Mouse (Mus musculus) kidney, adult 2 months (tissue): ENCODE results near the gene Nom1. TPM values are rescaled to one million over a fixed set of nuclear protein-coding genes. Genes with fewer than 3 reads are reported as not detected.

ENCODE experiments used
- DNase-seq: peaks from one replicate; pipeline ENCODE4 v3.0.0; 2021
- H3K27ac ChIP-seq: fragments of 200-500 bp; 2 replicates; pipeline ENCODE4 v1.5.1; 2012; ENCODE audit warnings: low read depth, low read length, control low read depth, inconsistent platforms; ENCODE audit not compliant: insufficient read depth
- H3K27me3 ChIP-seq: fragments of 200-500 bp; replicated peaks from 2 replicates; pipeline ENCODE4 v1.6.1; 2012; ENCODE audit warnings: mild to moderate bottlenecking, moderate library complexity, low read length, inconsistent platforms; ENCODE audit not compliant: control insufficient read depth, insufficient read depth
- H3K36me3 ChIP-seq: fragments of 200-500 bp; 2 replicates; pipeline ENCODE4 v1.6.1; 2012; ENCODE audit warnings: mild to moderate bottlenecking, moderate library complexity, low read length, inconsistent platforms; ENCODE audit not compliant: control insufficient read depth, insufficient read depth
- H3K4me1 ChIP-seq: fragments of 200-500 bp; 2 replicates; pipeline ENCODE4 v1.6.1; 2011; ENCODE audit warnings: low read length; ENCODE audit not compliant: control insufficient read depth, insufficient read depth
- H3K4me3 ChIP-seq: fragments of 200-500 bp; 2 replicates; pipeline ENCODE4 v1.5.1; 2011; ENCODE audit warnings: mild to moderate bottlenecking, low read depth, low read length, control low read depth; ENCODE audit not compliant: insufficient read depth
- CTCF ChIP-seq: fragments of 200-500 bp; conservative IDR thresholded peaks from 2 replicates; pipeline ENCODE4 v1.5.1; 2011; ENCODE audit warnings: low read depth, mild to moderate bottlenecking, control low read depth, low read length, moderate library complexity, mixed read lengths; ENCODE audit not compliant: insufficient read depth, insufficient read length
- POLR2A ChIP-seq: fragments of 200-500 bp; IDR thresholded peaks from one replicate; pipeline ENCODE4 v1.6.1; 2011; ENCODE audit warnings: low read depth, low read length, control low read depth
- WGBS: fragments of 180-500 bp; shearing (Covaris S2); methylation state at CpG from one replicate; pipeline ENCODE4 v1.1.7; 2018; 5-methylcytosine and 5-hydroxymethylcytosine counted together
- polyA plus RNA-seq: library from polyadenylated mRNA; depleted of rRNA; stranded (reverse); fragments of >200 nt; gene quantifications from 2 replicates; pipeline ENCODE4 v1.2.3, GENCODE M21; 2012

The Nom1 gene
- polyA plus RNA-seq, 1 experiment, result 6.8 TPM

DNA sequence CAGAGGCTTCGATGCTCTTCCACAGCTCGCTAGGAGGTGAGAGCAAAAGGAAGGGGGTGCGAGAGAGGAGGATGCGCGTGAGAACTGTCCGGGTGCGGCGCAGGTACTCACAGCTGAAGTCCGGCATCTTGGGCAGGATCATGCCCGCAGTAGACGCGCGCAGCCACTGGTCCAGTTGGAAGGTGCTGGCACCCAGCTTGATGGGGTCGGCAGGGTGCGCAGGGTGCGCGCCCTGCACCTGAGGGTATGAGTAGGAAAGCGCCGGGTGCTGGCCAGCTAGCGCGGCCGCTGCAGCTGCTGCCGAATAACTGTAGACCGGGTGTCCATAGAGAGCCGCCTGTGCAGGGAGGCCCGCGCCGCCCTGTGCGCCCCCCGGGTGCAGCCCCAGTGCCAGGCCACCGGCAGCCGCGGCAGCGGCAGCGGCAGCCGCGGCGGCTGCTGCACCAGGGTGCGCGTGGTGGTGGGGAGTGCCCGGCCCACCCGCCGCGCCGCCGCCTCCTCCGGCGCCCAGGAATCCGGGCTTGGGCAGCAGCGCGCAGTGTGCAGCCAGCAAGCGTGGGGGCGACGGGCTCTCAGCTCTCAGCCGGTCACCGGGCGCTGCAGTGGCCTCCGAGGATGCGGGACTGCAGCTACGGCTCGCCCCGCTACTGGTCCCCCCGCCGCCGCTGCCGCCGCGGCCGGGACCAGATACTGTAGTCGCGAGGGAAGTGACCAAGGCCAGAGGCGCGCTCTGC is 43.2 kb downstream of the Nom1 start:
- under 1% methylated on average over 72 of the region's 73 CpGs for WGBS
- peaks cover 2% of the 10 kb centered on the region; the same call in 1 of the 2 replicates for H3K27me3 ChIP-seq

GRCm38 (mm10) chr5:29478208-29479197 is 44.0 kb downstream of the Nom1 start, which contains the start of gene Mnx1:
Gene Mnx1, minus strand, starts transcription at chr5:29478470.
- no peaks in the 10 kb centered on the region for H3K36me3 ChIP-seq
- TF ChIP-seq CTCF (no peak), POLR2A (no peak)
- no peak within 1 kb of the TSS; the same call in 1 of the 2 replicates for H3K4me3 ChIP-seq
- H3K27ac ChIP-seq, result no peak within 1 kb of the TSS
- no peaks in the 10 kb centered on the region for H3K4me1 ChIP-seq
- peaks cover 2% of the 10 kb centered on the region; the same call in 1 of the 2 replicates for H3K27me3 ChIP-seq
- WGBS, result 2% methylated on average over 65 of the region's 65 CpGs
- DNase-seq, result no peak

More for the DNA sequence above, 43.2 kb downstream of the Nom1 start:
- Histone ChIP-seq H3K36me3 (no peaks in the 10 kb centered on the region), H3K4me1 (no peaks in the 10 kb centered on the region), H3K27ac (no peak overlapping the region), H3K4me3 (no peak overlapping the region; the same call in 1 of the 2 replicates)
- TF ChIP-seq CTCF (no peak), POLR2A (no peak)
- DNase-seq, result no peak

DNA sequence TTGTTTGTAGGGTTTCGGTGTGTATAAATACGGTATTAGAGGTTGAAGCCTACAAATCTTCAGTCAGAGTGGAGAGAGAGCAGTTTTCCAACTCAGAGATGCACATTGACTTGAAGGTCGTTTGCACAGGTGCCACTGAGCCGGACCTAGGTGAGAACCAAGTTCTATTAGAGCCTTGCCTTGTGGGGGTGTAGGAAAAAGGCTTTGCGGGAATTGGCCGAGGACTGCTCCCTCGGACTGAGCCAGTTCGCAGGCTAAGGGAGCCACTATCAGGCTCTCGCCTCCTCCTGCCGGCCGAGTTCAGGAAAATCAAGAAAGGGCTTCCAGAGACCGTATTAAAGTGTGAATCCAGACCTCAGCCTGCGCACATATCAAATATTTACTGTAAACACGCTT is 44.7 kb downstream of the Nom1 start:
- Histone ChIP-seq H3K27me3 (peaks cover 2% of the 10 kb centered on the region; the same call in 1 of the 2 replicates), H3K4me1 (no peaks in the 10 kb centered on the region), H3K4me3 (no peak overlapping the region), H3K27ac (no peak overlapping the region), H3K36me3 (no peaks in the 10 kb centered on the region)
- DNase-seq, result peak; percentile 24
- 2% methylated on average over 14 of the region's 14 CpGs for WGBS
- peak; percentile 23; the same call in 1 of the 2 replicates for TF ChIP-seq CTCF
- no peak for TF ChIP-seq POLR2A

GRCm38 (mm10) chr5:29483801-29484200 is 49.3 kb downstream of the Nom1 start:
- WGBS, result 8% methylated on average over 4 of the region's 4 CpGs
- Histone ChIP-seq H3K27me3 (no peaks in the 10 kb centered on the region; the same call in 1 of the 2 replicates), H3K36me3 (no peaks in the 10 kb centered on the region), H3K27ac (no peak overlapping the region), H3K4me3 (no peak overlapping the region), H3K4me1 (no peaks in the 10 kb centered on the region)
- DNase-seq, result no peak
- no peak for TF ChIP-seq POLR2A
- no peak for TF ChIP-seq CTCF

DNA sequence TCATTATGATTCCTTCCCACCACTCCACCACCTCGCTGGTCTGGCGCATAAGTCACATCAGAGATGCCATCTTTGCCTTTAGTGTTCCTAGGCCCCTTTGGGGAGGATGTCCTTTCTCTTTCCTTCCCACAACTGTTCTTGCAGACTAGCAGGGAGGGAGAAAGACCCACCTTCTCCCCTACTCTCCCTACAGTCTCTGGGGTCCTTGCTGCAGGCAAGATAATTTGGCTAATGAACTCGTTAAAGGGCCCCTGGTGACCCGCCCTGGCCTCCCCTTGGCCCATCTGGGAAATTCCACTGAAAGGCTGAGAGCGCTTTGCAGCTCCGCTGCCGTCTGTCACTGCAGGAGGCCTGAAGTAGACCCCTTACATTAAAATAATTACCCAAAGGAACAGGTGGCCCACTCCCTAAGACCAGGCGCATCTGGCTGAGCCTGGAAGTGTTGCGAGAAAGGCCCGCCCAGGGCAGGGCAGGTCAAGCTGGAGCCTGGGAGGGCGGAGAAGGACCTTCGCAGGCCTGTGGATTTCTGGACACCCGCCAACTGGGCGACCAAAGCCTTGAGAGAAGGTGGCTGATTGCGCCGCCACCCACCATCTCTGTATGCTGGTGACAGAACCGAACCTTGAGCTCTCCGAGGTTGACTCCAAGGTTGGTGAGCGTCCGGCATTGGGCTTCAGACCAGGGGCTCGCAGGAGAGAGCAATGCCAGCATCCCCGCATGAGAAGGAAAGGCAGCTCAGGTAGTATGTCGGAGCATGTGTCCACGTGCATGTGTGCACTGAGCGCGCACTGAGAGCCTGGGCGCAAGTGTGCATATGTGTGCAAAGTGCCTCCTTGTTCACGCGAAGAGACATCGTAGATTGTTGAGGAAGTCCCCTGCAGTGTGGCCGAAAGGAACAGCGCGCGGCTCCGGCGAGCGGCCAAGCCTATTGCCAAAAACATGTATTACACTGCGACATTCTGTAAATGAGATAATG is 50.8 kb downstream of the Nom1 start:
- 5% methylated on average over 38 of the region's 38 CpGs for WGBS
- no peak for DNase-seq
- no peaks in the 10 kb centered on the region; the same call in 1 of the 2 replicates for H3K27me3 ChIP-seq

DNA sequence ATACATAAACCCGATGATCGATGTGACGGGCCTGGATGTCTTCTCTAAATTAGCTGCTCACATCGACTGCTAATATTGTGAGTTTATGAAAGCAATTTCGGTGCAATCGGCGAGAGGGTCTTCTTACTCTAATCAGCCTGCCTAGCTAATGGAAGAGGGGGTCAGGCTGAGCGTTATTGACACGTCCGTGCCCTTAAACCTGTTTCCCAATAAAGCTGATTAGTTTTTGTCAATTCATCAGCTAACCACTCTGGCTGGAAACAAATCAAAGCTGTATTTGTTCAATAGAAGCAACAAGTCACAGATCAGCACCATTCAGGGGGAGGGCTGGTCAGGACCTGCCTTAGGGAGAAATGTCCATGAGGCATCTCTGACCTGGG is 51.5 kb downstream of the Nom1 start:
- no peak overlapping the region for H3K4me3 ChIP-seq
- no peak for DNase-seq
- H3K27ac ChIP-seq, result no peak overlapping the region
- no peaks in the 10 kb centered on the region; the same call in 1 of the 2 replicates for H3K27me3 ChIP-seq
- no peaks in the 10 kb centered on the region for H3K36me3 ChIP-seq
- WGBS, result 1% methylated on average over 10 of the region's 10 CpGs
- TF ChIP-seq POLR2A (no peak), CTCF (no peak)
- H3K4me1 ChIP-seq, result no peaks in the 10 kb centered on the region

More for the DNA sequence above, 50.8 kb downstream of the Nom1 start:
- no peak overlapping the region for H3K4me3 ChIP-seq
- no peaks in the 10 kb centered on the region for H3K4me1 ChIP-seq
- H3K36me3 ChIP-seq, result no peaks in the 10 kb centered on the region
- H3K27ac ChIP-seq, result no peak overlapping the region
- no peak for TF ChIP-seq CTCF
- TF ChIP-seq POLR2A, result no peak
